Mouse (Mus musculus) thymus, postnatal 36 days (tissue): Measurements from ENCODE around the gene Dars.

Experiments used
- DNase-seq, 2 experiments: peaks; one replicate each; pipeline ENCODE4 v3.0.0; 2022; ENCODE audit warnings: mixed read lengths in 2 of 2

Gene Dars

DNA sequence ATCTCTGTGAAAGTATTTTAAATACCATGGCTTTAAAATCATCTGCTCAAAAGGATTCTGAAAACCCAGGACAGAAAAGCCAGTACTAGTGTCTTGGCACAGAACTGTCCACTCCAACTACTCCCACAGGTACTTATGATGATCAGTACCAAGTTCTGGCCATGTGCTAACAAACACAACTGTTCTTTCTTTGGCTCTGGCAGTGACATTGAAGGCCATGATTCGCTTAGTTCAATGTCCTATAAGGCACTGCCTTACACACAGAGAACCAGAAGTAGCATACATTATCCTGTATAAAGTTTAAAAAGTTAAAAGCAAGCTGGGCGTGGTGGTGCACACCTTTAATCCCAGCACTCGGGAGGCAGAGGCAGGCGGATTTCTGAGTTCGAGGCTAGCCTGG, 6.0 kb downstream of the Dars start:
- DNase-seq = no peak

DNA sequence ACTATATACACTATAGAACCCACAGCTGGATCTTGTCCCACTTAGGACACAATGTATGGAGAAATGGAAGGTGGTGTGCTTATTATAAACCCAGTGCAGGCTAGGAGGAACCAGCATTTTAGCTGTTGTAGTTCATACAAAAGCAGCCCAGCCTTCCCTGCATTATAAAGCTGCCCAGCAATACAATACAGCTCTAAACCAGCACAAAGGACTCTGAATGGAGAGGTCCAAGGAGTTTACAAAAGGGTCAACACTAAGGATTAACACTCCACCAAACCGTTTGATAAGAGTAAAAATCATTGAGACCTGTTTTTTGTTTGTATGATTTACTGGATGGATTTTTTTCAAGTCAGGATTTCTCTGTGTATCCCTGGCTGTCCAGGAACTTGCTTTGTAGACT, 10.3 kb downstream of the Dars start:
- DNase-seq = no peak

DNA sequence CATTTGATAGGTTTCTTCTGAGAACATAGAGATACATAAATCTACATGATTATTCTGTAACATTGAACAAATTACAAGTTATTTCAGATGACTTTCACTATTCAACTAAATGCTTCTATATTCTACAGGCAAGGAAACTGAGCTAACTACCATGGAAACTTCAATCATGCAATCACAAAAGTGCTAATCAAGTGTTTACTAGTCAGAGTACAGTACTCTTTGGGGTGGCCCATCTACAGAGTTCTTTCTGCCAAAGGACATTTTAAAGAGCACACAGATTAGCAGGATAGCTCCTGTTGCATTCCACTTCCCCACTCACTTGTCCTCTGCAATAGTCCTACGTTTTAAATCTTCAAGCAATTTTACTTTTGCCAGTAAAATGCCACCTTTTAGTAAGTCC, 11.5 kb downstream of the Dars start:
- DNase-seq = no peak

DNA sequence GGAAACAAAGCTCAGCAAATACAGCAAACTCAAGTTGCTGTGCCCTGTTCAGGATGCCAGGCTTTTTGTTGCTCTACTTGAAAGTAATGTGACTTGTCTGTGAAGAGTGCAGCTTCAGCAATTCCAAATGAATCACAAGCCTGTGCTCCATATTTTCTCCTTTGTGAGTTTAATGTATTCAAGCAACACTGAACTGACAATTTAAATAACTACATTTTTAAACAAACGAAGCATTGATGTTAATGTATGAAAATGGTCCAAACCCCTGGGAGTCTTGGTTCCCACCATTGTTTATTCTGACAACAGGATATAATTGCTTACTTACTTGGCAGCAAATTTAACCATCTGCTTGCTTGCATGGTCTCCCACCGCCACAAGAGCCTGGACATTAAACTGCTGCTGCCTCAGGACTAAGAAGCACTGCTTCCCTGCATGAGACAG, 12.1 kb downstream of the Dars start:
- no peak for DNase-seq

DNA sequence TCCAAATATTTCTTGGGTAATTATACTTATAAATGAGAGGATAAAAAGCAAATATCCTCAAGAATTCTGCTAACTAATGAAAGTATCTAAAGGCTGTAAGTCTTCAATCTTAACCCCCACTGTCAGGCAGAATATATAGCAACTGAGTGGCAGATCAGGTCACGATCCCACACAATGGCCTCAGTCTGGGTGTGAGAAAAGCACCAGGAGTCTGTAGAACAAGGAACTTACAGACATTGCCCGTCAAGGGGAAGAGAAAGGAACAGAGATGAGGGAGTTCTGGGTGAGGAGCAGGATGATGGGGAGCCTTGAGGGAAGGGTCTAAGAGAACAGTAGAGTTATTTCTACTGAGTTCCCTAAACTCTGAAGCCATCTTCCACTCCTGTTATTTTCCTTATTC, 16.2 kb downstream of the Dars start:
- no peak for DNase-seq

DNA sequence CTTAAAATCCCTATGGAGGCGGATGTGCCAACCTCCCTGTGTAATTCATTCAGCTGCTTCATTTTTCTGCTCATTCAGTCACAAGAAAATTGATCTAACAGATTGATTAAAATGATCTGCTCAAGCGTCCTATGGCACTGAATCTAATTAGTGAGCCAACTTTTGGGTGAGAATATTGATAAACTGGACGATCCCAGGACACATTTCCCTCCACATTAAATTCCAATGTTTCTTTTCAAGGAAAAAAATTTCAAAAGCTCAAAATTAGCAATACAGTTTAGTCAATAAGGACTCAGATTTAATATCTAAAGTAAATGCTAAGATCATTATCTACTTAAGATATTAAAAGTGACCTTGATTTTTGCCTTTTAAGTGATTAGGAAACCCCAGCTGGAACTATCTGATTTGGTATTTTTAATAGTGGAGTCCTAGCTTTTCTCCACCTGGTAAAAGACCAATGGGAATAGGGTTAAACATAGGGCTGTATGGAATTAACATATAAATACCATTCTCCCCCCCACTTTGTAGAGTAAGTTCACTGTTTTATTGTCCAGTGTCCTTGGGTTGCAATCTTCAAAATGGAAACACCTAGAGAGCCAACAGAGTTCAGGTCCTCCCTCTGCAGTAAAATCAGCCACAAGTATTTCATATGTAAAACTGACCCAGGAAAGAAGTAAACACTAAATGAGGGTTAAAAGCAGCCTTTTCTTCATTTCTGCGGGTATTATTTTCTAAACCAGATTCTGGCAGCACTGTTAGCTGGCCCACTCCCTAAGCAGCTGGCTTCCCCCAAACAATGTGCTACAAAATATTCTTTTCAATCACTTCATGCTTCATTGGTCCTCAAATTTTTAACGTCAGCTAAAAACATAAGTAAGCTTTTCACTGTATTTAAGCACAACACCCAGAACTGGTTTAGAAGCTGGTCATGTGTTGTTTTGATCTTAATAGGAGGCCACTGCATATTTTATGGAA, 16.9 kb downstream of the Dars start:
- no peak for DNase-seq

DNA sequence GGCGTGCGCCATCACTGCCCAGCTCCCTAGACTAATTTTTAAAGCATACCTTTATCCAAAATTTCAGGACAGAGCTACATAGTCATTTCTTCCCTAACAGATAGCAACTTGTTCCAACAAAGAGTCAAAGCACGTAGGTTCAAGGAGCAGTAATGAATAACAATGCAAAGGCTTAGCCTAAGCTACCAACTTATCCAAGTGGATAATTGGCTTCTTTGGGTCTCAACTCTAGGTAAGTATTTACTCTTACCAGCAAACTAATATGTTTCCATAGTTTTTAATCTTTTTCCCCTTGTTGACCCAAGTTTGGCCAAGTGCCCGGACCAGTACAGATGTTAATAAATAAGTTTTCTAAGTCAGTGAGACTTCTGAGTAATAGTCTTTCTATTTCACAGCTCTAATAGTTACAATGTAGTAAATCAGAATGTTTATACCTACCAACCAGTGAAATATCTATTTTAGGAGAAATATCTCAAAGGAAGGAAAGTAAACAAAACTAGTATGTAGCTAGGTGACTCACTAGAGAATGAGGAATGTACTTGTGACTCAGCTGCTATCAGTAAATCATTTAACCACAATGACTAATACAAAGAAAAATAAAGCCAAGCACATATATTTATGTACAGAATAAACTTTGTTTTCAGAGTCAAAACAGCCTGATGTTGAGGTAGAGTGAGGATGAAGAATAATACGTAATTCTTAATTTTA, 18.3 kb downstream of the Dars start:
- no peak for DNase-seq

DNA sequence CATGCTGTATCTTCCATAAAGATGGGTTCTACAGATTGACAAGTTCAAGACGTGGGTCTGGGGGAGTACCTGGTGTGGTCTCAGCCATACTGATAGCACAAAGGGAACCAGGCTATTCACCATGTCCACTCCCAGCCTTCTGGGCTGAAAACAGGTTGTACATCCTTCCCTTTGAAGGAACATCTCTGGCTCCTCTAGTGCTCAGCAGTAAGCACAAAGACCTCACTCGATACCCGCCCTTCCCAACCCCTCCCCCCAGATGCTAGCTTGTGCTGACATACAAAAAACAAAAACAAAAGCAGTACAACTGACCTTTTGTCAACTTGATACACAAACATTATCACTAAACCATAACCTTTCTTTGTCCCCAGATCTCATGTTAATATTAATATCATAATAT, 22.5 kb downstream of the Dars start:
- no peak for DNase-seq

DNA sequence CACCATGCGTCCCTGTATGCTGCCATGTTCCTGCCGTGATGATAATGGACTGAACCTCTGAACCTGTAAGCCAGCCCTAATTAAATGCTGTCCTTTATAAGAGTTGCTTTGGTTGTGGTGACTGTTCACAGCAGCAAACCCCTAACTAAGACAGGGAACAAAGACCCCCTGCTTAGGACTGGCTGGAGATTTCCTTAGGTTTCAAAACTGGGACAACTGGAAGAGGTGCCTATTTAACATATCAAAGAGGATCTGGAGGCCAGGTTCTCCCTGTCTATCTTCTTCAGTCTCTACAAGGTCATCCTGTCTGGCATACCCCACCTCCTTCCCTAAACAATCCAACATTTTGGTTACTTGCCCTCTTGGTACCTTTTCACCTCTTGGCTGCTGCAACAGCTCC, 24.8 kb downstream of the Dars start:
- DNase-seq = no peak

DNA sequence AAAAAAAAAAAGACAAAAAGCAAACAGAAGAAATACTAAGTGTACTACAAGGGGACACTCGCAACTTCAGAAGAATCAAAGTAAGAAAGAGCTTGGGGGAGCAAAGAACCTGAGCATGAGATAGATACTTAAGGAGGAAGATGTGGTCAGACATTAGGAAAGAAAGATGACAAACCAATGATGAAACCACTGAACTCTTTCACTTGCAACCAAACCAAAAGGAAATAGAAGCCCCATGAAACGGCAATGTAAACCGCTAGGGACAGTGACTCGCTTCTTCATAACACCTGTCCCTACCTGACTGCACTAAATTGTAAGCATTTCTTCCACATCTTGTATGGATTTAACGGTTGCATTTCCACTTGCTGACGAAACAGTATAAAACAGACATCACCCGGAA, 30.7 kb downstream of the Dars start:
- DNase-seq = no peak

DNA sequence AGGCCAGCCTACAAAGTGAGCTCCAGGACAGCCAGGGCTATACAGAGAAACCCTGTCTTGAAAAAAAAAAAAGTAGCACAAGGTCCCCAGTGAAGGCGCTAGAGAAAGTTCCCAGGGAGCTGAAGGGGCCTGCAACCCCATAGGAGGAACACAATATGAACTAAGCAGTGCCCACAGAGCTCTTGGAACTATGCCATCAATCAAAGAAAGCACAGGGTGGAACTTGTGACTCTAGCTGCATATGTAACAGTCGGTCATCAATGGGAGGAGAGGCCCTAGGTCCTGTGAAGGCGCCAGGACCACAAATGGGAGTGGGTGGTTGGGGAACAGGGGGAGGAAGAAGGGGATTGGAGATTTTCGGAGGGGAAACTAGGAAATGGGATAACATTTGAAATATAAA, 40.3 kb downstream of the Dars start:
- DNase-seq = no peak

DNA sequence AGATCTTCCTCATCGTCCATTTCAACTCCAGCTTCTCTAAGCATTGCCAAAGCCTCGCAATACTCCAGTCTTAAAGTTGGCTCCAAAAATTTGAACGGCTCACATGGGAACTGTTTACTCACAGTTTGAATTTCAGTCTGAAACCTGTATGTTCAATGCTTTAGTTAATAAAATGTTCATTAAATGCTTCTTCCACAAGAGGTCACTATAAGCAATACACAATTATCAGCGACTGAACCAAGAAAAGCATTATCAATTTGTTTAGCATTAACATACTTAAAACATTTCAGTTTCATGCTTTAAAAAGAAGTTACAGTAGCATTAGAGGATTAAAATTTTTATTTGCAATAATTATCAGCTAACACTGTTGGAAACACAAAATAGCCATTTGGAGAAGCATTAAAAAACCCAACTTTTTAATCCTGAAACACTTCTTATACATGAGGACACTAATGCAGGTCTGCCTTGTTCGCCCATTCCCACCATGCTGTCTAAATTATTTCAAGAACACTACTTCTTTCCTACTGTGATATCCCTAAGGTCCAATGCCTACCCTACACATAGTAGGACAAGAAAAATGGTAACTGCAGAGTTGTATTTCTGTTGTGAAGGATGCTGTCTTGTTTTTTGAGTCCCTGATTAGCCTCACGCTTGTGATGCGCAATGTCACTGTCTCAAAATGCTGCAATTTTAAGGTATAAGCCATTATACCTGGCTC, 44.9 kb downstream of the Dars start:
- DNase-seq = no peak

DNA sequence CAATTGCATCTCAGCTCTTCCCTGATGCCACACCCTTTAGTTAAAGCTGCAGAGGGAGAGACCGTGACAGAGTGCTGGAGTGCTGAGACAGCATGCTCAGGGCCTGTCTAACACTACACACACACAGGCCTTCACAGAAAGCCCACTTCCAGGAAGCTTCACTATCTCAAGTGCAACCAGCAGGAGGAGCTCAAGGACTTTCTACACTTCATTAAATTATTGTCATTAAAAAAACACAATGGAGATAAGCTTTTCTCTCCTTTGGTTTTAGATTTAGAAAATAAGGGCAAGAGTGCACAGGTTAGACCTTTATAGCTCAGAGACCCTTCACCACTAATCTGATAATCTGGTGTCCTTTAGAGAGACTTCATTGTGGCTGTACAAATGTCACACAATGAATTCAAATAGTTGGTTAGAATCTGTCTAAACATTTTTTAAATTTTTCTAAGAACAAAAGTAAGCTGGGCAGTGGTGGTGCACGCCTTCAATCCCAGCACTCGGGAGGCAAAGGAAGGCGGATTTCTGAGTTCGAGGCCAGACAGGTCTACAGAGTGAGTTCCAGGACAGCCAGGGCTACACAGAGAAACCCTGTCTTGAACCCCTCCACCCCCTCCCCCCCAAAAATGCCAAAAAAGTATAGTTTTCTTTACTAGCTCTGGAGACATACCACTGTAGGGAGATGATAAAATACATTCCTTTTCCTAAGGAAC, 48.3 kb downstream of the Dars start:
- DNase-seq = peak; percentile 49 to 57

DNA sequence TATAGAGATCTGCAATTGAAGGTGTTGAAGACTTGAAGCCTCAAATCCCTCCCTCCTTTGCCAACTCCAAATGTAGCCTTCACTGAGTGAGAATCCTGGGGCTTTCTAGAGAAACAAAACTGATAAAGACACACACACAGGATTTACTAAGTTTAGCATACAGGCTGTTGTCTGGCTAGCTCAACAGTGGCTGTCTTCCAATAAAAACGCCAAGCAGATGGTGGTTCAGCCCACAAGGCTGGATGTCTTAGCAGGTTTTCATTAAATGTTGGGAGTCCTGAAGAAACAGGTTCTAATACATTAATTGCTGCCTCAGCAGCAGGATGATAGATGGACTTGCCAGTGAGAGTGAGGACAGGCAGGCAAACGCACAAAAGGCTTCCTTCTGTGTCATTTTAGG, 56.6 kb downstream of the Dars start:
- DNase-seq = no peak

DNA sequence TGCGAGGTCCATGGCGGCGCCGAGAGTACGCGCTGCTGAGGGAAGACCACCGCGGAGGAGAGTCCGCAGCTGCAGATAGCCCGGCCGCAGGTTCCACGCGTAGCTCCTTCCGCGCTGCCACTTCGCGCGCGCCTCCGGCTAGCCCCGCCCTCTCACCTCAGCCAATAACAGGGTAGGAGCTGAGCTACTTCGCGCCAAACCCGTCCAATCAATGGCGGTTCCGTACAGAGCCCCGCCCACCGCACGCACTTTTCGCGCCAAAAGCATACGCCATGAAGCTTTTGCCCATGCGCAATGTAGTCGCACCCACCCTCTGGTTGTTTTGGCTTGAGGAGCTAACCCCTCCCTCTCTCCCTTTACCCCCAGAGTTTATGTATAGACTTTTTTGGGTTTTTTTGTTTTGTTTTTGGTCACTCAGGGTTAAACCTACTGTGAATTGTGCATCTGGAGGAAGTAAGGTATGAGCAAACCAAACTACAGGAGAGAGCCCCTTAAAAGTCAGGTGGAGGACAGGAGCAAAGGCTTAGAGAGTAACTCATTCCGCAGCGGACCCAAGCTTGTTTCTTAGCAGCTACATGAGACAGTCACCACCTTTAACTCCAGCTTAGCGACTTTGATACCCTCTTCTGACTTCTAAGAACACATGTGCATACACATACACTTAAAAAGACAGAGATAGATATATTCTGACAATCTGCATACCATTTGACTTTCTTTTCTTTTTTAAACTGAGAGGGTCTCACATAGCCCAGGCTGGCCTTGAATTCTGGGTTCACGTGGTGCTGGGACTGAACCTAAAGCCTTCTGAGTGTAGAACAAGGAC, 57.4 kb downstream of the Dars start, which contains the start of gene Mcm6:
TSS of gene Mcm6 (minus strand) at position 111 of the 823 bp plus-strand sequence.
- DNase-seq = peak; percentile 95 to 97

DNA sequence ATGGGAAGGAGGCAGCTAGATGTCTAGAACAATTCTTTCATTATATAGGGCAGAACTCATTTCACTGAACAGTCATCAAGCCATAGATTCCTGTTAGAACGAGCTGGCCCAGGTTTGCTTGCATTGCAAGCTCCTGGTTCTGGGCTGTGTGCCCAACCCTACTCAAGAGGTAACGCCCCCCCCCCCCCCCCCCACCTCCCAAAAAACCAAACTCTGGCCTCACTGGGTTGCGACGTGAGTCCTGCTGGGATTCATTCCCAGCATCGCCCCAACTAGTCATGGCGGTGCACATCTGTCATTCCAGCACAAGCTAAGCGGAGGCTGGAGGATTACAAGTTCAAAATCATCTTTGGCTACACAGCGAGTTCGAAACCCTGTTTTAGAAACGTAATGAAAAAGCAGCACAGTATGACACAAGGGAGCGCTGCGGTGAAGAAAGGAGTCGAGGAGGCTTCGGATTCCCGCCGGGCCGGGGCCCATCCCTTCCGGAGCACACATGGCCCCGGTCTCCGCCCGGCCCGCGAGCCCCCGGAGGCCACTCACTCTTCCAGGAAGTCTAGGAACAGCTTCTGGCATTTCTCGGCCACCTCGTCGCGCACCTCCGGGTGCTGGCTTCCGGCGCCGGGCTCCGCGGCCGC, 58.1 kb downstream of the Dars start:
- DNase-seq = no peak

DNA sequence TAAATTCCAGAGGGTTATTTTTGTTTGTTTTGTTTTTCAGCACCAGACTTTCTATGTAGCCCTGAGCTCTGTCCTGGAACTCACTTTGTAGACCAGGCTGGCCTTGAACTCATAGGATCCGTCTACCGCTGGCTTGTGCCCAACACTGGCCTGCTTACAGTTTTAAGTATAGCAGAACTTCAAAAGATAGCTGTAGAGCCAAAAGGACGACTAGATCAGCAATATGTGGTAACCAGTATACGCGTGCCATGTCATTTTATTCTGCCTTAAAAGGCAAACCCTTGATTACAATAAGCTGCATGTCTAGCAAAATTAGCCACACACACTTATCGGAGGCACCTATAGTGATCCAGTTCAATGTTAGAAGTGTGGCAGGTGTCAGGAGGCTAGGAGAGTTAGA, 58.9 kb downstream of the Dars start:
- DNase-seq = no peak

DNA sequence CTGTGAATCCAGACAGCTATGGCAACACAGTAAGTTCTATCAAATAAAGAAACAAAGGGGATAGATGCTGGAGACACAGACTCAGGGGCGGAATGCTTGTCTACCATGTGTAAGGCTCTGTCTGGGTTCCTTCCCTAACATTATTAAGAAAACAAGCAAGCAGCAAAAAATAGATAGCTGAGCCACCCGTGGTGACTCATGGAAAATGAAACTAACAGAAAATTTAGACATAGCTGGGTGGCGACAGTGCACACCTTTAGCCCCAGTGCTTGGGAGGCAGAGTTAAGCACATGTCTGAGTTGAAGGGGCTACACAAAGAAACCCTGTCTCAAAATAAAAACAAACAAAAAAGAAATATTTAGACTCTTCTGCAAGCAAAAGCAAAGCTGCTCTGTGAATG, 59.7 kb downstream of the Dars start:
- DNase-seq = no peak

DNA sequence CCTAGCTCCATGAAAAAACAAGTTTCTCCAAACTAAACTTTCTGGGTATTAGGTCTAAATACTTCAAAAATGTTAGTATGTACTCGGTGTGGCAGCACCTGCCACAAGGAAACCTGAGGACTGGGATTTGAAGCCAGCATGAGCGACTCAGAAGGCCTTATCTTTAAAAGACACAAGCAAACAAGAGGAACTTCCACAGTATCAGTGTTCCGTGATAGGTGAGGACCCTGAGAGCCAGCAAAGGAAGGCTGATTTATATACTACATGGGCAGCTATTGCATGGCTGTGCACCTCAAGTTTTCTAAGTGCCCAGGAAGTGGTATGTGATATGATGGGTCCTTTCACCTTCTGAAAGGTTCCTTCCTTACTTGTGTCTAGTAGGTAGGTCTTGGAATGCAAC, 64.1 kb downstream of the Dars start:
- no peak for DNase-seq

DNA sequence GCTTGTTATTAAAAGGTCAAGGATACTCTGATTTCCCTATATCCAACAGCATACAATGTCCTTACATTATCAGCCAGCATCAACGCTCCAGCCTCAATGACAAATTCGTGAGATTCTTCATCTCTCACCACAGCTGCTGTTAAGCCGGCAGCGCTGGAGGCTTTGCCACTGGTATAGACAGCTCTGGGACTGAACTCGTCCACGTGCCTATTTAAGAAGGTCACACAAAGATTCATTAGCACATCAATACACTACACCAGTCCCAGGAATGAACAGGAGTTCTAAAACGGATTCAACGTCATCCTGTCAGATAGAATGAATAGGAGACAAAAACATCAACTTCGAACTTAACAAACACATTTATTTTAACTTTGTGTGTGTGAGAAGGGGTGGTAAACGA, 72.9 kb downstream of the Dars start:
- no peak for DNase-seq

DNA sequence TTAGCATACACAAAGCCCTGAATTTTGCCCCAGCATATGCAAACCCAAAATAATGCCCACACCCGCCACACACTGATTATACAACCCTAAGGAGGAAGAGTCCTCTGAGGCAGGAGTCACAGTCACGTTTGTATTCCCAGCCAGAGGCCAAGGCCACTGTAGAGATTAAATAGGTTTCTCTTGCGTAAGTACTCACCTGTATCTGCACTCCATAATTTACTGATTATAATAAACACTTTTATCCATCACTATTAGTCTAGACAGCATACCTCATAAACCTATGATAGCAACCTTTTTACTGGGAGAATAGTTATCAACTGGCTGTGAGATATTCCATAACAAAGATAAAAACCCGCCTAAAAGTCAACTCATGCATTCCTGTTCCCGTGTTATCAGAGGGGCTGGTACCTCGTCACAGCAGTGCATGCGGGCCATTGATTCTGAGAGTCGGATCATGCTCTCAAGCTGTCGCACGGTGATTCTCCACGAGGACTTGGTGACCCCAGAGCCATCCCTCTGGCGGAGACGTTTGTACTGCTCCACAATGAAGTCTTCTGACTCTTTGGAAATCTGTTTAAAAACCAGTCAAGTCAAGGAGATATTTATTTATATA, 79.4 kb downstream of the Dars start:
- DNase-seq = no peak
